Mouse (Mus musculus) ES-Bruce4 (cell line): Measurements from ENCODE around the gene Castor1.

Source experiments
- CTCF ChIP-seq: IDR thresholded peaks from one replicate; pipeline ENCODE4 v1.8.1; 2011; ENCODE audit warnings: low read depth, low read length
- EP300 ChIP-seq: IDR thresholded peaks from 2 replicates; pipeline ENCODE4 v1.6.1; 2011; ENCODE audit warnings: low read depth, low read length; ENCODE audit not compliant: insufficient read depth

DNA sequence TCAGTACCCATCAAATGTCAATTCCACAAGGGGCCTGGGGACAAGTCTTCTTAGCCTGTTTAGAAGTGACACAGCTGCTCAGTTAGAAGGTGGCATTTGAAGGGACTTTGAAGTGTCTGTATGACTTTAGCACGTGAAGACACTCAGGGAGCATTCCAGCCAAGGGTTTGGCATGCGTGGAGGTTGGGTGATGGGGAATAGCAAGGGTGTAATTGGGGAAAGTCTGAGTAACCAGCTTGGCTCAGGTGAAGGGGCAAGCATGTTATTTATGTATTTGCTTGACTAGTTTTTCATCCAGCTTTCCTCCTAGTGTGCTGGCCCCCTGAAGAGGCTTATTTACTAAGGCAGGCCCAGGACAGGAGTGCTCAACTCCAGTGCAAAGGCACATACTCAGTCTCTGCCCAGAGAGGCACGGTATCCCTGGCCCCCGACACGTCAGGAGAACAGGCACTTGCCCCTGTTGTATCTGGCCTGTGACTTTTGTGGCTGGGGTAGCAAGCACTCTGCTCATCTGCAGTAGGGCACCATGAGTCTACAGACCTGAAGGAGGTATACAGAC is 12.8 kb upstream of the Castor1 start:
- TF ChIP-seq CTCF (no peak), EP300 (no peak)
